Mouse (Mus musculus) left cerebral cortex, postnatal 25 days (tissue): ENCODE data around the gene 6720489N17Rik. TPM values are rescaled to one million over a fixed set of nuclear protein-coding genes. Genes with fewer than 3 reads are reported as not detected.
"Not testable (repeated sequence)": the region's sequence is repeated elsewhere in the genome, so short reads cannot be mapped to it uniquely, and the experiment has no call there.

ENCODE experiments used
- DNase-seq, 2 experiments: peaks; one replicate each; pipeline ENCODE4 v3.0.0; 2022; ENCODE audit warnings: low spot score in 2 of 2, mixed read lengths in 1 of 2
- intact Hi-C: fragments of 180-260 bp; cut with DNase I; formaldehyde crosslinking; loops from one replicate; pipeline ENCODE4 v1.15.1; 2025
- microRNA-seq, 2 experiments: library from miRNA; unstranded; fragments of <30 nt; microRNA quantifications; one replicate each; pipeline ENCODE4 v1.2.0; 2022
- total RNA-seq, 2 experiments: library from RNA; stranded (reverse); gene quantifications; 2 replicates each; pipeline ENCODE4 v1.2.3; 2021

The 6720489N17Rik gene
- 1 to 10 TPM; 2.8 to 3.0 TPM for total RNA-seq

DNA sequence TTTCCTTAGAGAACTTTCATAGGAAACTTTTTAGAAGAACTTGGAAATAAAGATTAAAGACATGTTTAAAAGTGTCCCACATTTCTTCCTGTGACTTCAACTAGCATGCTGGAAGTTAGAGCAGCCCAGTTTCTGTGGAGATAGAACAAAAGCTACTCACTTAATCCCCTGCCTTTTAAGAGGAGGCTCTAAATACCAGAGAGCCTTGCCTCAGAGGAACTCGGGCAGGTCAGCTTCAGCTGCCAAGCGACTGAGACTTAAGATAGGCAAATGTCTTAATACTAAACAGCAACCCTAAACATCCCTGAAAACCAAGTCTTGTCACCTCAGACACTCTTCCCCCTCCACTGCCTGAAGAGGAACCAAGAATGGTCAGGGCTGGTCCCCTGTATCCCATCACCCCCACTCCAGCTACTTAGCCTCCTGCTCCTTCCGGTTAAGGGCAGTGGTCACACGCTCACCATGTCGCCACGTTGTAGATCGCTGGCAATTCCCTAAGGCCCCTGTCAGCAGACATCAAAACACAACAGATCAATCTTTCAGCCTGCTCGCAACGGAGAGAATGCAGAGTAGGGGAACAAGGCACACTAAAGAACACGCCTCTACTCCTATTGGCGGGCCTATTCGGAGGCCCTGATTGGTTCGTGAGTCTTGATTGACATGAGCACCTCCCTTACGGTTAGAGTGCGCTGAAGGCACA, at the start of gene 6720489N17Rik:
Gene 6720489N17Rik (minus strand): TSS at position 606 of the 700 bp plus-strand sequence.
- intact Hi-C loops = loop anchor here (10.0 kb wide), 1 partner anchor 131 kb away; no protein-coding TSS in a partner anchor

DNA sequence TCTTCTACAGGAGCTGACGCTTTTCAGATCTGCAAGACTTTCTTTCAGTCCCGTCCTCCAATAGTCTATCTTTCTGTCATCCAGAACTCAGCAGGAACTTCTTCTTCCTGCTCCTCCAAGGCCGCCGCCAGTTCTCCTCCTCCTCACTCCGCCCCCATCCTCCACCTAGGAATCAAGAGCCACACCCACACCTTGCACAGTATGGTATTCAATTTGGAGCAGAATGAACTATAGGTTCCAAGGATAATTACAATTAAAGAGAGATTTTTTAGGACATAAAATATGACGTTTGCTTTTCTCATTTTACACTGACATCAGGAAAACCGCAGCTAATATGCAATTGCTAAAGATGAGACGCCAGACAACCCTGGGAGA, 29.4 kb upstream of the 6720489N17Rik start:
- DNase-seq = no peak
- intact Hi-C loops = loop anchor here (10.0 kb wide), 1 partner anchor 189 kb away; the partner anchor contains the start of gene Gm49359

More for the DNA sequence above, at the start of gene 6720489N17Rik:
- peak; percentile 62 to 80 for DNase-seq

DNA sequence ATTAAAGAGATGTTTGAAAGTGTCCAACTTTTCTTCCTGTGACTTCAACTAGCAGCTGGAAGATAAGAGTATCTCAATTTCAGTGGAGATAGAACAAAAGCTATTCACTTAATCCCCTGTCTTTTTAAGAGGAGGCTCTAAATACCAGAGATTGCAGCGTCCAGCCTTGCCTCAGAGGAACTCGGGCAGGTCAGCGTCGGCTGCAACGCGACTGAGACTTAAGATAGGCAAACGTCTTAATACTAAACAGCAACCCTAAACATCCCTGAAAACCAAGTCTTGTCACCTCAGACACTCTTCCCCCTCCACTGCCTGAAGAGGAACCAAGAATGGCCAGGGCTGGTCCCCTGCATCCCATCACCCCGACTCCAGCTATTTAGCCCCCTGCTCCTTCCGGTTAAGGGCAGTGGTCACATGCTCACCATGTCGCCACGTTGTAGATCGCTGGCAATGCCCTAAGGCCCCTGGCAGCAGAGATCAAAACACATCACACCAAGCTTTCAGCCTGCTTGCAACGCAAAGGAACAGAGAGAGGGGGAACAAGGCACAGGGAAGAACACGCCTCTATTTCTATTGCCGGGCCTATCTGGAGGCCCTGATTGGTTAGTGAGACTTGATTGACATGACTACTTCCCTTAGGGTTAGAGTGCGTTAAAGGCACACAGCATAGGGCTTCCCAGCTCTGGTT, 28.8 kb upstream of the 6720489N17Rik start:
- intact Hi-C loops = loop anchor here (10.0 kb wide), 1 partner anchor 188 kb away; the partner anchor contains the start of gene Gm49359
- peak; percentile 70 to 88 for DNase-seq

DNA sequence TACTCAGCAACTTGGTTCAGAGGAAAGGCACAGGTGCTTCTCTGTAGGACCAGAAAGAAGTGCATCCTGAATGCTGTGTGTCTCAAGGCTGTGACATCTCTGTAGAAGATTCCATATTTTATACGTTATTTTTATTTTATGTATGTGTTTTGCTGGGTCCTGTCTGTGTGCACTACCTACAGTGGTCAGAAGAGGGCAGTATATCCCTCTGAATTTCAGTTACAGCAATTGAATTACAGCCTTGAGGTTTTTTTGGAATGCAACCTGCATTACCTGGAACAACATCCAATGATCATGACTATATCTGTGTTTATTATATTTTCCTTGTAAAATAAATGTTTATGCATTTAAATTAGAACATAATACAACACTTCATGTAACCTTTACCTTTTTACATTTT, 3.1 kb upstream of the 6720489N17Rik start:
- DNase-seq = peak; percentile 2 to 5
- intact Hi-C loops = loop anchor here (10.0 kb wide), 1 partner anchor 128 kb away; no protein-coding TSS in a partner anchor

DNA sequence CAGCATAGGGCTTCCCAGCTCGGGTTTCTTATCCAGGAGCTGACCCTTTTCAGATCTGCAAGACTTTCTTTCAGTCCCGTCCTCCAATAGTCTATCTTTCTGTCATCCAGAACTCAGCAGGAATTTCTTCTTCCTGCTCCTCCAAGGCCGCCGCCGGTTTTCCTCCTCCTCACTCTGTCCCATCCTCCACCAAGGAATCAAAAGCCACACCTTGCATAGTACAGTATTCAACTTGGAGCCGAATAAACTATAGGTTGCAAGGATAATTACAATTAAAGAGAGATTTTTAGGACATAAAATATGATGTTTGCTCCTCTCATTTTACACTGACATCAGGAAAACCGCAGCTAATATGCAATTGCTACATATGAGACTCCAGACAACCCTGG, 289 bp upstream of the 6720489N17Rik start:
- intact Hi-C loops = loop anchor here (10.0 kb wide), 1 partner anchor 131 kb away; no protein-coding TSS in a partner anchor
- not testable (repeated sequence) for DNase-seq

DNA sequence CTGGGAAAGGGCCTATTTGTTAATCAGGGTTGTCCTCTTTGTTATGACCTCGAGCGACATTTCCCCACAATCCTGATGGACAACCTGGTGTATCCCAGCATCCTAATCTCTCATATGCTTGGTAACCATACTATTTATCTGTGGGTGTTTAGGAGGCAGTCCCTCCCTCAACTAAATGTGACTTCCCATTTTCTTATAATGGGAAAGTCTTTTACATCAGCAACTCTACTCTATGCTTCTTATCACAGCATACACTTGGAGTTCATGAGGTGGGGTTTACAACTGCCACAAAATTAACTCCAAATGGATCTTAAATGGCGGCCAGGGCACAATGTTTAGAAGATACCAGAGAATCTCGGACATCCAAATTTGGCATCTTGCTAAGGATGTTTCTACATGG, 6.5 kb downstream of the 6720489N17Rik start:
- DNase-seq, intact Hi-C loops: not testable (repeated sequence)

DNA sequence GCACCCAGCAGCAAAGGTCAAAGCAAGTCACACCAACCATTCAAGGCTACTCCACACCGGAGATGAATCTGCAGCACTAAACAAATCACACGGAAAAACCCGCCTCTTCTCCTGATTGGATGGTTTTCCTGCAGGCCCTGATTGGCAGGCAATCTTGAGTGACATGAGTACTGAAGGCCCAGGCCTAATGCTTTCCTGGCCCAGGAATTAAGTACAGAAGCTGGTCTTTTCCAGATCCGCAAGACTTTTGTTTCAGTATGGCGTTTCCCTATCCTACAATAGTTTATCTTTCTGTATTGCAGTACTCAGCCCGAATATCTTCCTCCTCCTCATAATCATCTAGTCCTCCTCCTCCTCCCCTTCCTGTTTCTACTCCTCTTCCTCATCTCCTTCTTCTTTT, 52.9 kb downstream of the 6720489N17Rik start, which contains the start of gene Zfp934:
Gene Zfp934 (minus strand): TSS at position 101 of the 400 bp plus-strand sequence.
- DNase-seq, intact Hi-C loops: not testable (repeated sequence)

DNA sequence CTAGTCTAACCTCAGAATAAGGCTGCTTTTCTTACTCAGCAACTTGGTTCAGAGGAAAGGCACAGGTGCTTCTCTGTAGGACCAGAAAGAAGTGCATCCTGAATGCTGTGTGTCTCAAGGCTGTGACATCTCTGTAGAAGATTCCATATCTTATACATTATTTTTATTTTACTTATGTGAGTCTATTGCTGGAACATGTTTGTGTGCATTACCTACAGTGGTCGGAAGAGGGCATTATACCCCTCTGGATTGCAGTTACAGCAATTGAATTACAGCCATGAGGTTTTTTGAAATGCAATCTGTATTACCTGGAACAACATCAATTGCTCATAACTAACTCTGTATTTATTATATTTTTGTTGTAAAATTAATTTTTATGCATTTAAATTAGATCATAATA, 62.3 kb downstream of the 6720489N17Rik start:
- intact Hi-C loops = not testable (repeated sequence)
- peak in 1 of 2 experiments; percentile 9 for DNase-seq

DNA sequence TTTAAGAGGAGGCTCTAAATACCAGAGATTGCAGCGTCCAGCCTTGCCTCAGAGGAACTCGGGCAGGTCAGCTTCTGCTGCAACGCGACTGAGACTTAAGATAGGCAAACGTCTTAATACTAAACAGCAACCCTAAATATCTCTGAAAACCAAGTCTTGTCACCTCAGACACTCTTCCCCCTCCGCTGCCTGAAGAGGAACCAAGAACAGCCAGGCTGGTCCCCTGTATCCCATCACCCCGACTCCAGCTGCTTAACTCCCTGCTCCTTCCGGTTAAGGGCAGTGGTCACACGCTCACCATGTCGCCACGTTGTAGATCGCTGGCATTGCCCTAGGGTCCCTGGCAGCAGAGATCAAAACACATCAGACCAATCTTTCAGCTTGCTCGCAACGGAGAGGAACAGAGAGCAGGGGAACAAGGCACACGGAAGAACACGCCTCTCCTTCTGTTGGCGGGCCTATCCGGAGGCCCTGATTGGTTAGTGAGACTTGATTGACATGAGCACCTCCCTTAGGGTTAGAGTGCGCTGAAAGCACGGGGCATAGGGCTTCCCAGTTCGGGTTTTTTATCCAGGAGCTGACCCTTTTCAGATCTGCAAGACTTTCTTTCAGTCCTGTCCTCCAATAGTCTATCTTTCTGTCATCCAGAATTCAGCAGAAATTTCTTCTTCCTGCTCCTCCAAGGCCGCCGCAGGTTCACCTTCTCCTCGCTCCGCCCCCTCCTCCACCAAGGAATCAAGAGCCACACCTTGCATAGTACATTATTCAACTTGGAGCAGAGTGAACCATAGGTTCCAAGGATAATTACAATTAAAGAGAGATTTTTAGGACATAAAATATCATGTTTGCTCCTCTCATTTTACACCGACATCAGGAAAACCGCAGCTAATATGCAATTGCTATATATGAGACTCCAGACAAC, 65.5 kb downstream of the 6720489N17Rik start, which contains the start of gene Zfp935:
Gene Zfp935 (minus strand): TSS at position 323 of the 922 bp plus-strand sequence.
- intact Hi-C loops = loop anchor here (10.0 kb wide), 1 partner anchor 296 kb away; the partner anchor contains the start of gene Fbp2
- peak; percentile 61 to 83 for DNase-seq

Small RNAs within 50 kb of the gene (microRNA-seq; reads per million reads assigned to microRNA genes)
- 0 reads per million in 2 experiments for gene Gm24020

Other genes starting within 250 kb of the 6720489N17Rik start
- 1 to 10 TPM in 1 of 2 experiments, under 1 TPM in 1; 0.82 to 1.2 TPM for gene Gm3604, start 241.0 kb downstream of the 6720489N17Rik start, total RNA-seq
- gene Gm49359, start 157.3 kb downstream of the 6720489N17Rik start, total RNA-seq = 10 to 100 TPM; 14.5 to 17.1 TPM
- gene Zfp935, start 65.7 kb downstream of the 6720489N17Rik start, total RNA-seq = 1 to 10 TPM in 1 of 2 experiments, under 1 TPM in 1; 0.78 to 1.1 TPM
- gene Zfp934, start 53.0 kb downstream of the 6720489N17Rik start, total RNA-seq = 1 to 10 TPM; 6.1 to 7.0 TPM
- 10 to 100 TPM; 11.5 to 13.9 TPM for gene Platr25, start 136.5 kb upstream of the 6720489N17Rik start, total RNA-seq
- gene Gm5141, start 161.6 kb upstream of the 6720489N17Rik start, total RNA-seq = 1 to 10 TPM; 3.6 to 4.2 TPM
- gene Fbp2, start 234.2 kb upstream of the 6720489N17Rik start, total RNA-seq = not detected